Mouse (Mus musculus) embryonic facial prominence, embryonic 12.5 days (tissue): ENCODE results near the gene Mex3d. TPM values are rescaled to one million over a fixed set of nuclear protein-coding genes. Genes with fewer than 3 reads are reported as not detected.
A peak's percentile ranks its signal among the peaks of the same experiment; 100 is the strongest.

Experiments used
- ATAC-seq: fragments of 200-750 bp; cut with Nextera tagmentation; 2 replicates; pipeline ENCODE4 v1.8.0; 2017; ENCODE audit not compliant: insufficient number of reproducible peaks, insufficient read depth, low FRiP score, low TSS enrichment
- H3K27ac ChIP-seq: fragments of 300-500 bp; sonication (generic); 2 replicates; pipeline ENCODE4 v1.5.1; 2016; ENCODE audit warnings: mild to moderate bottlenecking
- H3K27me3 ChIP-seq: fragments of 300-500 bp; sonication (generic); 2 replicates; pipeline ENCODE4 v1.6.1; 2016; ENCODE audit warnings: mild to moderate bottlenecking, moderate library complexity
- H3K36me3 ChIP-seq: fragments of 300-500 bp; sonication (generic); 2 replicates; pipeline ENCODE4 v1.6.1; 2016; ENCODE audit warnings: mild to moderate bottlenecking
- H3K4me1 ChIP-seq: fragments of 300-500 bp; sonication (generic); 2 replicates; pipeline ENCODE4 v1.6.1; 2016
- H3K4me2 ChIP-seq: fragments of 300-500 bp; sonication (generic); replicated peaks from 2 replicates; pipeline ENCODE4 v1.6.1; 2016; ENCODE audit warnings: mild to moderate bottlenecking, moderate library complexity
- H3K4me3 ChIP-seq: fragments of 300-500 bp; sonication (generic); 2 replicates; pipeline ENCODE4 v1.5.1; 2016; ENCODE audit warnings: mild to moderate bottlenecking
- H3K9ac ChIP-seq: fragments of 300-500 bp; sonication (generic); 2 replicates; pipeline ENCODE4 v1.6.1; 2016; ENCODE audit warnings: mild to moderate bottlenecking, moderate library complexity
- H3K9me3 ChIP-seq: fragments of 300-500 bp; sonication (generic); 2 replicates; pipeline ENCODE4 v1.6.1; 2016; ENCODE audit warnings: mild to moderate bottlenecking, moderate library complexity
- WGBS: fragments of 180-500 bp; shearing (Covaris S2); methylation state at CpG from one replicate; pipeline ENCODE4 v1.1.7; 2016; 5-methylcytosine and 5-hydroxymethylcytosine counted together
- microRNA-seq: library from miRNA; unstranded; fragments of <30 nt; microRNA quantifications from one replicate; pipeline ENCODE4, GENCODE M21; 2017
- polyA plus RNA-seq: library from polyadenylated mRNA; unstranded; fragments of >200 nt; fragmentation: Nextera tagmentation; extraction: Ambion mirVana; gene quantifications from 2 replicates; pipeline ENCODE4 v1.2.1, GENCODE M21; 2016

The Mex3d gene
- polyA plus RNA-seq, 1 experiment from 2014 or later, result 14.9 TPM

DNA sequence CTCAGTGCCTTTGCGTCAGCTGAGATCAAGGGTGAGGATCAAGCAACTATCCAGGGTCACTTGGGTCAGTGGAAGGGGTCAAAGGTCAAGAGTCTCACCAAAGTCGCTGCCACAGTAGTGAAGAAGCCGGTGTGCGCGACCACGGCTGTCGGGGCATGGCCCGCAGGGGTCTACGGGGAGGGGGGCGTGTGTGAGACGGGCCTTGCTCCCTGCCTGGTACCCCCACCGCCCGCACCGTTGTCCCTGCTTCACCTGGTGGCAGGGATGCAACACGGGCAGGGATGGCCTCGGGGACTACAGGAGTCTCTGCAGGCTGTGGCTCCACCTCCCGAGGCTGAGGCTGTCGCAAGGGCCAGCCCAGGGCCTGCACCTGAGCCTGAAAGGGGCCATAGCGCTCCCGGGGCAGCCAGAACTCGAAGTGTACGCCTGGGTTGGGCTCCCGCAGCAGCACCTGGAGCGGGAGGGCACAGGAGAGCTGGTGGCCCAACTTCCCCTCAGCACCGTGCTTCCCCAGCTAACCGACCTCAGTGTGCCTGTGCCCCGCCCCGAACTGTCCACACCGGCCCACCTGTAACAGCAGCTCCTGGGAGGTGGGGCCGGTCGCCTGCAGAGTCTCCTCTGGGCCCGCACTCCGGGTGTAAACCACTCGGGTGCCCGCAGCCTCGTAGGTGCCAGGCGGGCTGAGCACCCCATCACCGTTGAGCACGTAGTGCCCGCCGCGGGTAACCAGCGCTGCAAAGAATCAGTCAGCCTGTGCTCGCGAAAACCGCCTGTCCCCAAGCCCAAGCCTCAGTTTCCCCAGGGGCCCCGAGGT lies 45.8 kb downstream of the Mex3d start:
- 2% methylated on average over 47 of the region's 47 CpGs for WGBS
- no peak overlapping the region for H3K27ac ChIP-seq
- peak overlapping the region; percentile 34 for H3K4me3 ChIP-seq
- peaks cover 23% of the 10 kb centered on the region for H3K4me1 ChIP-seq
- H3K4me2 ChIP-seq, result peak overlapping the region; percentile 53
- no peaks in the 10 kb centered on the region for H3K36me3 ChIP-seq
- peaks cover 64% of the 10 kb centered on the region for H3K27me3 ChIP-seq
- no peaks in the 10 kb centered on the region for H3K9me3 ChIP-seq
- H3K9ac ChIP-seq, result no peak overlapping the region
- no peak for ATAC-seq

DNA sequence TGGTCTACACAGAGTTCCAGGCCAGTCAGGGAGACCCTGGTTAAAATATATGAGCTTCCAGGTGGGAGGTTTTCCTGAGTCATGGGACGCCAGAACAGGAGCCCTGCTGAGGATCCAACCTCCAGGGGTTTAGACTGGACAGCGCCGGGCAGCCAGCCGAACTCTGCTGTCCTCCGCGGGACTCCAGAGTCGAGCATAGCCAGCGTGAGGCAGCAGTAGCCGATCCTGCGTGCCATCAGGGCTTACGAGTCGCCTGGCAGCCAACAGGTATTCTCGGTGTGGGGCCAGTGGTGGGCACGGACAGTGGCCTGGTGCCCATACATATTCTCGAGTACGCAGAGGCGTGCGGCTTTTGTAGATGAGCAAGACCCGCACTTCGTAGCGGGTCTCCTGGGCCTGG lies 46.4 kb downstream of the Mex3d start:
- Histone ChIP-seq H3K36me3 (no peaks in the 10 kb centered on the region), H3K9me3 (no peaks in the 10 kb centered on the region), H3K27ac (no peak overlapping the region), H3K4me1 (peaks cover 23% of the 10 kb centered on the region), H3K4me2 (no peak overlapping the region), H3K9ac (no peak overlapping the region), H3K4me3 (no peak overlapping the region), H3K27me3 (peaks cover 59% of the 10 kb centered on the region)
- WGBS, result 8% methylated on average over 21 of the region's 21 CpGs
- no peak for ATAC-seq

DNA sequence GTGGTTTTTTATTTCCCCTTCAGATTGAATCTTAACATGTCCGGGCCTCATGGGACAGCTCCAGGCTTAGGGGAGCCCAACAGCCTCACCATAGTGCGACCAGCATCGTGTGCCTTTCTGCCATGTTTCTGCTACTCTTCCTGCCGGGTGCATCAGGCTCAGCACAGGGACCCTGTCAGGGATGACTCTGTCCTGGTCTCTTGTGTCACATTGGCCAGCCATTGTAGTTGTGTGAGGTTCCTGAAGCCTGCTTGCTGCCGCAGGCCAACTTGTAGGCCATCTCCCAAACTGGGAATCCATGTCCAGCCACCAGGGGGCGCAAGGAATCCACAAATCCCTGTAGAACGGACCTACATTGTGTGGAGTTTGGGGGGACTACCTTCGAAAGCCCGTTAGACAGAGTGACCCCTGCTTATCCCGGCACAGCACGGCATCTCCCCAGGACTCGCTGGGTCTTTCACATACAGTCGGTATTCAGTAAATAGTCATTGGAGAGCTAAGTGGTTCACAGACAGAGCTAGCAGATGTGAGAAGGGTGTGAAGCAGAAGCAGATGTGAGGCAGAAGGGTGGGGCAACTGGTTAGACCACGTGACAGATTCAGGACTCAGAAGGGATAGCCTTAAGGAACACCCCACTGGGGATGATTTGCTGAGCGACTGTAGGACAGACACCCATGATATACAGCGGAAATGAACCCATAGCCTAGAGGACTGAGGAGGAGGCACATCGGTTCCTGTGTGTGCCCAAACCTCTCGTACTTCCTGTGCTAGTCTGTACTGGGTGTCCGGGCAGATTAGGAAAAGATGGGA lies 47.3 kb downstream of the Mex3d start:
- Histone ChIP-seq H3K4me1 (peaks cover 22% of the 10 kb centered on the region), H3K4me2 (0 out of 2 replicates have a peak overlapping the region, but pooled peaks have one; percentile 20), H3K27me3 (peaks cover 50% of the 10 kb centered on the region), H3K4me3 (no peak overlapping the region), H3K36me3 (no peaks in the 10 kb centered on the region), H3K9ac (no peak overlapping the region), H3K9me3 (no peaks in the 10 kb centered on the region), H3K27ac (no peak overlapping the region)
- WGBS, result 20% methylated on average over 19 of the region's 19 CpGs
- ATAC-seq, result no peak

DNA sequence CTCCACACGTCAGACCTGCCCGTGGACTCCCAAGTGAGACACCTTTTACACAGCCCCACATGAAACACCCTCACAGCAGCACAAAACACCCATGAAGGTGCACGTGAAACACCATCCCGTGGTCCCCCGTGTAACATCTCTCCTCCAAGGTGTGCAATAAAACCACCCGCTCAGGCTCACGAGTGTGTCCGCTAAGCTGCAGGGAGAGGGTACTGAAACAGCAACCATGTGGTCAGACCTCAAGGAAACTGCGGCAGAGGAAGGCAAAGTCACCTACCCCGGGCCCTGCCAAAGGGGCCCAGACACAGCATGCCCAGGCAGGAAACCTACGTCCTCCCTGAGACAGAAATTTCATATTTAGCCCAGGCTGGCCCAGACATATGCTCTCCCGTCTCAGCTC lies 51.2 kb downstream of the Mex3d start:
- H3K27ac ChIP-seq, result no peak overlapping the region
- ATAC-seq, result no peak
- H3K4me2 ChIP-seq, result no peak overlapping the region
- H3K4me3 ChIP-seq, result no peak overlapping the region
- H3K9ac ChIP-seq, result no peak overlapping the region
- WGBS, result 82% methylated on average over 12 of the region's 12 CpGs
- no peaks in the 10 kb centered on the region for H3K36me3 ChIP-seq
- H3K27me3 ChIP-seq, result peaks cover 25% of the 10 kb centered on the region
- H3K9me3 ChIP-seq, result no peaks in the 10 kb centered on the region
- H3K4me1 ChIP-seq, result no peaks in the 10 kb centered on the region; the same call in 1 of the 2 replicates

DNA sequence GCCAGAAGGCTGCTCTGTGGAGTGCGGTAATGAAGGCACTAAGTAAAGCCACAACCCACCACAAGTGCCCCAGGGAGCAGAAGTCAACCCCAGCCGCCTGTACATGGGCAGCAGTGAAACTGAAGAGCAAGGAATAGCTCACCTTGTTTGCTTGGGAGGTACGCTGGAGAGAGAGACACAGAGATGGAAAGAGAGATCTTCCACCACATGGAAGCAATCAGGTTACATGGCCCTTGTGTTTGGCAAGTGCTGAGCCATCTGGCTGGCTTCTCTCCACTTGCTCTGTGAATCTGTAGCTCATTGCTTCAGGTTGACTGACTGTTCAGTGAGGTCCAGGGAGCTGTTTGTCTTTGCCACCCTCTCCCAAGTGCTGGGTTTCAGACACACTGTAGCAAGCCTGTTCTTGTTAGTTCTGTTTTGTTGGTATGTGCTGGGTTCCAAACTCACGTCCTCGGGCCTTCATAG lies 54.9 kb downstream of the Mex3d start:
- H3K27me3 ChIP-seq, result peaks cover 18% of the 10 kb centered on the region; the same call in 1 of the 2 replicates
- ATAC-seq, result no peak
- H3K9ac ChIP-seq, result no peak overlapping the region
- no peak overlapping the region for H3K4me3 ChIP-seq
- H3K36me3 ChIP-seq, result no peaks in the 10 kb centered on the region
- H3K4me1 ChIP-seq, result peaks cover 6% of the 10 kb centered on the region; the same call in 1 of the 2 replicates
- WGBS, result 72% methylated on average over 5 of the region's 5 CpGs
- no peaks in the 10 kb centered on the region for H3K9me3 ChIP-seq
- no peak overlapping the region for H3K27ac ChIP-seq
- H3K4me2 ChIP-seq, result no peak overlapping the region

DNA sequence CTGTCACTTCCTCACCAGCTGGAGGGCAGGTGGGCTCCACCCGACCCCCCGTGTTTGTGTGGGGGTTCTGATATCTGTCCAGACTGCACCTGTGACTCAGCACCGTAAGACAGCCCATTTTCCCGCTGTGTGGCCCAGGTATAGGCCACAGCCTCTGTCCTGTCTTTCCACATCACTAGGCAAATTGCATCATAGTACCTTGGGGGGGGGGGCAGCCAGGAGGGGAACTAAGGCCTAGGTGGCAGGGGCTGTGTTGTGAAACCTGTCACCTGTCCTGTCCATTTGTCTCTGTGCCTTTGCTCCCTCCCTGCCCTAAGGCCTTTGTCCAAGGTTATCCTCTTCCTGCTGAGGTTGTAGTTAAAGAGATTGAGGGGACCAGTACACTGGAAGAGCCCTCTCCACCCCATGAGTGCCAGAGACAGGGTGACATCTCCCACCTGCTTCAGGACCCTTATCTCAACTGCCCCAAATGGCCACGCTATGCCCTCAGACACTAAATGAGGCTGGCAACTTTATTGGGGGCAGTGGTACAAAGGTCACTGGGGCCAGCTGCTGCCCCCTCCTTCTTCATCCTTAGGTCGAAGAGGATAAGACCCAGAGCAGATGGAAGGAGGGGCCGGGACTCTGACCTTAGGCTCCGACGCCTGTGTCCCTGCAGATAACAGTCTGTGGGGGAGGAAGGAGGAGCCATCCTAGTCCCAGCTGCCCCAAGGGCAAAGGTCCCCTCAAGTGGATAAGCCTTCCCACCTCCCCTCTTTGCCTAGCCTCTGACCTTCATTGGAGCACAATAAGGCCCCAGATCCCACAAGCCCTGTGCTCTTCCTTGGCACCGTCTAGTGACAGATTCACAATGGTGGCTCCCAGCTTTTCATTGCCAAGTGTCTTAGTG lies 55.6 kb downstream of the Mex3d start:
- no peak overlapping the region for H3K4me2 ChIP-seq
- ATAC-seq, result no peak
- H3K4me3 ChIP-seq, result 0 out of 2 replicates have a peak overlapping the region, but pooled peaks have one; percentile 2
- H3K4me1 ChIP-seq, result peaks cover 6% of the 10 kb centered on the region; the same call in 1 of the 2 replicates
- H3K36me3 ChIP-seq, result no peaks in the 10 kb centered on the region
- WGBS, result 57% methylated on average over 10 of the region's 10 CpGs
- no peak overlapping the region for H3K27ac ChIP-seq
- H3K9ac ChIP-seq, result no peak overlapping the region
- peaks cover 18% of the 10 kb centered on the region; the same call in 1 of the 2 replicates for H3K27me3 ChIP-seq
- no peaks in the 10 kb centered on the region for H3K9me3 ChIP-seq

DNA sequence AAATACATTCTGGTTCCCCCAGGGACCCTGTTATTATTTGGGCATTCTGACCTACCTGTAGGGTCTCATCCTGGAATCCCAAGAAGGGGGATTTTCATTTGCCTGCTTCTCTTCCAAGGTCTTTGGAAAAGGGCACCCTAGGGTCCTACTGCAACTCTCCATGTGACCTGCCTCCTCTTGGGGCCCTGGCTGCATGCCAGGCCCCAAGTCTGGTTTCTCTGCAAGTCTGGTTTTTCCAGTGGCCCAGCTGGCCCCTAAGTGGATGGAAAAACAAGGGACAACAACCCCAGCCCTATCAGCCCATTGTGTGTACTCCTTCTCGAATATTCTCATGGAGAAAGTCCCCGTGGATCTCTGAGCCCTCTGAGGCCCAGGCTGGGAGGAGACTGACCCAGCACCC lies 56.6 kb downstream of the Mex3d start:
- Histone ChIP-seq H3K4me1 (peaks cover 6% of the 10 kb centered on the region; the same call in 1 of the 2 replicates), H3K9me3 (no peaks in the 10 kb centered on the region), H3K4me2 (peak overlapping the region; percentile 90), H3K4me3 (no peak overlapping the region), H3K27ac (no peak overlapping the region), H3K9ac (no peak overlapping the region), H3K27me3 (peaks cover 18% of the 10 kb centered on the region; the same call in 1 of the 2 replicates), H3K36me3 (no peaks in the 10 kb centered on the region)
- WGBS, result 68% methylated on average over 2 of the region's 2 CpGs
- ATAC-seq, result no peak

Small RNAs within 50 kb of the gene (microRNA-seq; reads per million reads assigned to microRNA genes)
- gene Gm22721, result not detected

Other genes with a start within 250 kb of the Mex3d start
- 457 and 481 TPM in 2 replicates for gene Atp5d, start 249.0 kb downstream of the Mex3d start, polyA plus RNA-seq
- gene Cbarp, start 246.8 kb downstream of the Mex3d start, polyA plus RNA-seq, result 8.4 and 8.5 TPM in 2 replicates
- gene Midn, start 239.4 kb downstream of the Mex3d start, polyA plus RNA-seq, result 33.4 and 35.1 TPM in 2 replicates
- gene Cirbp, start 221.7 kb downstream of the Mex3d start, polyA plus RNA-seq, result 151 and 159 TPM in 2 replicates
- gene 1600002K03Rik, start 214.7 kb downstream of the Mex3d start, polyA plus RNA-seq, result 11.6 and 13.0 TPM in 2 replicates
- gene Efna2, start 208.2 kb downstream of the Mex3d start, polyA plus RNA-seq, result 55.8 and 56.9 TPM in 2 replicates
- 85.1 and 93.4 TPM in 2 replicates for gene Mum1, start 161.2 kb downstream of the Mex3d start, polyA plus RNA-seq
- 260 and 269 TPM in 2 replicates for gene Ndufs7, start 138.5 kb downstream of the Mex3d start, polyA plus RNA-seq
- 33.8 and 38.6 TPM in 2 replicates for gene Gamt, start 126.6 kb downstream of the Mex3d start, polyA plus RNA-seq
- gene Dazap1, start 126.2 kb downstream of the Mex3d start, polyA plus RNA-seq, result 70.7 and 71.8 TPM in 2 replicates
- 851 and 902 TPM in 2 replicates for gene Rps15, start 95.2 kb downstream of the Mex3d start, polyA plus RNA-seq
- 18.3 and 21.7 TPM in 2 replicates for gene Apc2, start 91.7 kb downstream of the Mex3d start, polyA plus RNA-seq
- 50.0 and 50.3 TPM in 2 replicates for gene 2310011J03Rik, start 67.1 kb downstream of the Mex3d start, polyA plus RNA-seq
- gene Pcsk4, start 58.2 kb downstream of the Mex3d start, polyA plus RNA-seq, result 4.5 and 5.1 TPM in 2 replicates
- 4.2 and 5.7 TPM in 2 replicates for gene Reep6, start 57.7 kb downstream of the Mex3d start, polyA plus RNA-seq
- gene Adamtsl5, start 39.2 kb downstream of the Mex3d start, polyA plus RNA-seq, result 1.0 and 2.2 TPM in 2 replicates
- 0.87 and 1.2 TPM in 2 replicates for gene Plk5, start 31.2 kb downstream of the Mex3d start, polyA plus RNA-seq
- 332 and 349 TPM in 2 replicates for gene Mbd3, start 11.9 kb upstream of the Mex3d start, polyA plus RNA-seq
- 403 and 464 TPM in 2 replicates for gene Uqcr11, start 19.2 kb upstream of the Mex3d start, polyA plus RNA-seq
- gene Tcf3, start 46.0 kb upstream of the Mex3d start, polyA plus RNA-seq, result 251 and 258 TPM in 2 replicates
- 0.10 and 0.13 TPM in 2 replicates for gene Onecut3, start 107.2 kb upstream of the Mex3d start, polyA plus RNA-seq
- 0.19 and 0.23 TPM in 2 replicates for gene Atp8b3, start 151.5 kb upstream of the Mex3d start, polyA plus RNA-seq
- gene Rexo1, start 173.9 kb upstream of the Mex3d start, polyA plus RNA-seq, result 32.9 and 33.1 TPM in 2 replicates
- 12.4 and 12.5 TPM in 2 replicates for gene Klf16, start 189.7 kb upstream of the Mex3d start, polyA plus RNA-seq
- 123 and 125 TPM in 2 replicates for gene Abhd17a, start 202.7 kb upstream of the Mex3d start, polyA plus RNA-seq
- 77.4 and 80.6 TPM in 2 replicates for gene Scamp4, start 215.2 kb upstream of the Mex3d start, polyA plus RNA-seq
- gene Adat3, start 215.2 kb upstream of the Mex3d start, polyA plus RNA-seq, result 7.0 and 7.8 TPM in 2 replicates
- gene Gm49322, start 218.4 kb upstream of the Mex3d start, polyA plus RNA-seq, result 4.7 and 5.9 TPM in 2 replicates
- 250 and 263 TPM in 2 replicates for gene Csnk1g2, start 235.2 kb upstream of the Mex3d start, polyA plus RNA-seq